Mouse (Mus musculus) liver, embryonic 16.5 days (tissue): ENCODE measurements around the gene Mien1. TPM values are rescaled to one million over a fixed set of nuclear protein-coding genes. Genes with fewer than 3 reads are reported as not detected.
A peak's percentile ranks its signal among the peaks of the same experiment; 100 is the strongest.

Experiments used
- ATAC-seq: fragments of 200-750 bp; cut with Nextera tagmentation; 2 replicates; pipeline ENCODE4 v1.8.0; 2017; ENCODE audit warnings: low read depth, mild to moderate bottlenecking, moderate number of reproducible peaks, moderate library complexity
- H3K27ac ChIP-seq: fragments of 300-500 bp; sonication (generic); 2 replicates; pipeline ENCODE4 v1.5.1; 2014; ENCODE audit warnings: mild to moderate bottlenecking, low read length
- H3K27me3 ChIP-seq: fragments of 300-500 bp; sonication (generic); 2 replicates; pipeline ENCODE4 v1.6.1; 2014; ENCODE audit warnings: low read depth, low read length, mixed read lengths; ENCODE audit not compliant: control insufficient read depth, insufficient read depth
- H3K36me3 ChIP-seq: fragments of 300-500 bp; sonication (generic); 2 replicates; pipeline ENCODE4 v1.6.1; 2014; ENCODE audit warnings: mild to moderate bottlenecking; ENCODE audit not compliant: control insufficient read depth, insufficient read depth
- H3K4me1 ChIP-seq: fragments of 300-500 bp; sonication (generic); 2 replicates; pipeline ENCODE4 v1.6.1; 2014; ENCODE audit warnings: low read depth, low read length, mixed read lengths; ENCODE audit not compliant: control insufficient read depth
- H3K4me2 ChIP-seq: fragments of 300-500 bp; sonication (generic); 2 replicates; pipeline ENCODE4 v1.6.1; 2014; ENCODE audit warnings: low read depth, low read length, mixed read lengths
- H3K4me3 ChIP-seq: fragments of 300-500 bp; sonication (generic); 2 replicates; pipeline ENCODE4 v1.5.1; 2014; ENCODE audit warnings: low read depth, mild to moderate bottlenecking, low read length
- H3K9ac ChIP-seq: fragments of 300-500 bp; sonication (generic); 2 replicates; pipeline ENCODE4 v1.6.1; 2014; ENCODE audit warnings: low read depth, low read length
- H3K9me3 ChIP-seq: fragments of 300-500 bp; sonication (generic); replicated peaks from 2 replicates; pipeline ENCODE4 v1.6.1; 2016; ENCODE audit warnings: low read length; ENCODE audit not compliant: control insufficient read depth
- WGBS: fragments of 180-500 bp; shearing (Covaris S2); extraction: QIAGEN DNeasy Blood & Tissue Kit; methylation state at CpG from one replicate; pipeline ENCODE4 v1.1.7; 2014; ENCODE audit not compliant: insufficient replicate concordance; 5-methylcytosine and 5-hydroxymethylcytosine counted together
- polyA plus RNA-seq: library from polyadenylated mRNA; unstranded; fragments of >200 nt; fragmentation: Nextera tagmentation; extraction: Ambion mirVana; gene quantifications from 2 replicates; pipeline ENCODE4 v1.2.1, GENCODE M21; 2015

The Mien1 gene
- polyA plus RNA-seq, 1 experiment from 2014 or later, result 57.9 TPM

DNA sequence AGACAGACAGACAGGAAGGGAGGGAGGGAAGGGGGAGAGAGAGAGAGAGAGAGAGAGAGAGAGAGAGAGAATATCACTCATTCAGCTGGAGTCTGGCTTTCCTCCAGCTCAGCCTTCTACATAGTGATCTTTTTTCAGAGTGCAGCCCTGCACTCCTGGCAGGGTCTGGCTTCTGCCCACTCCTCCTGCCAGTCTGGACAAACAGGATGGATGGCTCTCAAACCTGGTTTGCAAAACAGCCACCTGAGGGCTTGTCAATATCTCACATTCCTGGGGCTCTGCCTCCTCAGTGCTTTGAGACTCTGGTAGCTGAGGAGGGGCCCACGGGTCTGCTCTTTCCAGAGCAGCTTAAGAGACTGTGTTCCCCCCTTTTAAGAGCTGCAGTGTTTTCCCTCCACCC lies 6.4 kb upstream of the Mien1 start:
- no peak overlapping the region for H3K4me3 ChIP-seq
- no peaks in the 10 kb centered on the region for H3K36me3 ChIP-seq
- no peak for ATAC-seq
- no peak overlapping the region for H3K4me2 ChIP-seq
- H3K27me3 ChIP-seq, result peaks cover 32% of the 10 kb centered on the region
- peak overlapping the region; percentile 79 for H3K27ac ChIP-seq
- no peaks in the 10 kb centered on the region; the same call in 1 of the 2 replicates for H3K4me1 ChIP-seq
- WGBS, result 20% methylated on average over 1 of the region's 1 CpGs
- H3K9ac ChIP-seq, result no peak overlapping the region
- no peaks in the 10 kb centered on the region for H3K9me3 ChIP-seq

GRCm38 (mm10) chr11:98443688-98444087 lies 4.9 kb upstream of the Mien1 start:
- H3K27me3 ChIP-seq, result peaks cover 27% of the 10 kb centered on the region
- H3K9me3 ChIP-seq, result no peaks in the 10 kb centered on the region
- no peaks in the 10 kb centered on the region for H3K36me3 ChIP-seq
- WGBS, result 76% methylated on average over 1 of the region's 1 CpGs
- no peak overlapping the region for H3K4me2 ChIP-seq
- no peak overlapping the region for H3K27ac ChIP-seq
- H3K4me3 ChIP-seq, result no peak overlapping the region
- H3K4me1 ChIP-seq, result no peaks in the 10 kb centered on the region; the same call in 1 of the 2 replicates
- no peak overlapping the region for H3K9ac ChIP-seq
- ATAC-seq, result no peak

DNA sequence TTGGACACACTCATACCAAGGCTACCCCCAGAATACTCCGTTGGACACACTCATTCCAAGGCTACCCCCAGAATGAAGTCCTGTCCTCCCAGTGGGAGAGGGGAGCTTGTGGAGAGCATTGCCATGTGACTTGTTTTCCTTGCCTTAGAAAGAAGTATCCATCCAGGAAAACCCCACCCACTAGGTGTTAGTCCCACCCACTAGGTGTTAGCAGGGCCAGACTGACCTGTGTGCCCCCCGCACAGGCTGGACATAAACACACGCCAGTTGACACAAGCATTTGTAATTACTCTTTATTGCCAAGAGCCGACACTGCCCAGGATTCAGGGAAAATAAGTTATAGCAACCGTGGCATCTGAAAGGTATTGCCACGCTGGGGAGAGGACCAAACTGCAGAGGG lies 1.4 kb downstream of the Mien1 start:
- Histone ChIP-seq H3K4me2 (no peak overlapping the region), H3K9ac (no peak overlapping the region), H3K9me3 (no peaks in the 10 kb centered on the region), H3K4me1 (peaks cover 5% of the 10 kb centered on the region; the same call in 1 of the 2 replicates), H3K36me3 (no peaks in the 10 kb centered on the region), H3K27me3 (no peaks in the 10 kb centered on the region), H3K4me3 (no peak overlapping the region), H3K27ac (no peak overlapping the region)
- ATAC-seq, result no peak
- WGBS, result 73% methylated on average over 6 of the region's 6 CpGs

DNA sequence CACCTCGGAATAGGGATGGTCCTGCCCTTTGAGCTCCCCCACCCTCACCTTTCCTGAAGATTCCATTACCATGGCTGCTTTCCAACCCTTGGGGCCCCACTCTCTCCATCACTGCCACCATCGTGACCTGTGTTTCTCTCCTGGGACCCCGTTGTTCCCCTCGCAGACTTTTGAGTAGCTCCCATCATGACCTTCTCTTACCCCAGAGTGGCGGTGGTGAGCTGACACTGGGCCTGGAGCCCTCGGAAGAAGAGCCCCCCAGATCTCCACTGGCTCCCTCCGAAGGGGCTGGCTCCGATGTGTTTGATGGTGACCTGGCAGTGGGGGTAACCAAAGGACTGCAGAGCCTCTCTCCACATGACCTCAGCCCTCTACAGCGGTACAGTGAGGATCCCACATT lies 3.1 kb downstream of the Mien1 start:
- no peaks in the 10 kb centered on the region for H3K27me3 ChIP-seq
- H3K4me3 ChIP-seq, result no peak overlapping the region
- H3K36me3 ChIP-seq, result no peaks in the 10 kb centered on the region
- H3K9me3 ChIP-seq, result no peaks in the 10 kb centered on the region
- no peak overlapping the region for H3K9ac ChIP-seq
- 80% methylated on average over 9 of the region's 9 CpGs for WGBS
- H3K27ac ChIP-seq, result no peak overlapping the region
- no peak overlapping the region for H3K4me2 ChIP-seq
- ATAC-seq, result no peak
- peaks cover 5% of the 10 kb centered on the region; the same call in 1 of the 2 replicates for H3K4me1 ChIP-seq

- no peak overlapping the region for H3K9ac ChIP-seq
- WGBS, result 54% methylated on average over 9 of the region's 9 CpGs
- no peaks in the 10 kb centered on the region for H3K9me3 ChIP-seq
- no peak overlapping the region for H3K27ac ChIP-seq
- no peak for ATAC-seq
- no peaks in the 10 kb centered on the region for H3K4me1 ChIP-seq
- H3K36me3 ChIP-seq, result no peaks in the 10 kb centered on the region
- no peak overlapping the region for H3K4me2 ChIP-seq
- no peak overlapping the region for H3K4me3 ChIP-seq
- H3K27me3 ChIP-seq, result no peaks in the 10 kb centered on the region
Measured at GRCm38 (mm10) chr11:98431743-98432502, 6.9 kb downstream of the Mien1 start.

DNA sequence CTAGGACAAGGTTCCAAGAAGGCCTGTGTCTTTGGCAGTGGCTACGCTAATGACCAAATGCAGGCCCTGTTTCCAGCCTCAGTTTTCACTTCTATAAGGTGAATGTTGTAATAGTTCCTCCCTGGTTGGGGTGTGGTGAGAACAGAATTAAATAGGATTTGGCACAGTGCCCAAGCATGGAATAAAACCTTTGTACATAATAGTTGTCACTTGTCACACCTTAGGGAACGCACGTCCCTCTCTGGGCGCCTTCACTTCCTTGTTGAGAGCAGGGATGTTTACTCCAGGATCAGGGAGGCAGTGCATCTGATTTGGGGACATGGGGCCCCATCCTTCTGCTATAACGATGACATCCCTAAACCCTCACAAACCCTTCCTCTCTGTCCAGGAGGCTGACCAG lies 10.4 kb downstream of the Mien1 start:
- 63% methylated on average over 5 of the region's 5 CpGs for WGBS
- H3K4me1 ChIP-seq, result no peaks in the 10 kb centered on the region
- no peak overlapping the region for H3K27ac ChIP-seq
- H3K36me3 ChIP-seq, result no peaks in the 10 kb centered on the region
- no peak for ATAC-seq
- H3K9me3 ChIP-seq, result no peaks in the 10 kb centered on the region
- H3K9ac ChIP-seq, result no peak overlapping the region
- H3K4me2 ChIP-seq, result no peak overlapping the region
- H3K4me3 ChIP-seq, result no peak overlapping the region
- H3K27me3 ChIP-seq, result no peaks in the 10 kb centered on the region

DNA sequence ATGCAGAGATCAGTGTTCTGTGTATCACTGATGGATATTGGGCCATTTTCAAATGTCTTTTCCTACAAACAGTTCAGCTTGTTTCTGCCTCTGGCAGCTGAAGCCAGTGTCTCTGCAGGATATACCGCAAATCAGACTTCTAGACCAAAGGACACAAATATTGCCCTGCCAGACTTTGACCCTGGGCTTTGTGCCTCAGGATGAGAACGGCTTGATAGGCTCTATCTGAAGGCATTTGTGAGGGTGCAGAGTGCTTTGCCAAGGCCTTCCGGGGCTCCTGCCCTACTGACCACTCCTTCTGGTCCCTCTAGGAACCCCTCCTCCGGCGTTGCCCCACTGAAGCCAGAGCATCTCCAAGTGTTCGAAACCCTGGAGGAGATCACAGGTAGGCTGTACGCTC lies 12.2 kb downstream of the Mien1 start:
- H3K4me3 ChIP-seq, result no peak overlapping the region
- no peak overlapping the region for H3K9ac ChIP-seq
- no peak for ATAC-seq
- H3K4me2 ChIP-seq, result no peak overlapping the region
- H3K27ac ChIP-seq, result no peak overlapping the region
- H3K27me3 ChIP-seq, result no peaks in the 10 kb centered on the region
- H3K9me3 ChIP-seq, result no peaks in the 10 kb centered on the region
- 69% methylated on average over 7 of the region's 7 CpGs for WGBS
- no peaks in the 10 kb centered on the region for H3K36me3 ChIP-seq
- no peaks in the 10 kb centered on the region for H3K4me1 ChIP-seq

GRCm38 (mm10) chr11:98418939-98419547 lies 19.7 kb downstream of the Mien1 start:
- Histone ChIP-seq H3K4me1 (no peaks in the 10 kb centered on the region), H3K36me3 (no peaks in the 10 kb centered on the region), H3K4me3 (no peak overlapping the region), H3K27ac (no peak overlapping the region), H3K4me2 (no peak overlapping the region), H3K9me3 (no peaks in the 10 kb centered on the region), H3K27me3 (peaks cover 8% of the 10 kb centered on the region), H3K9ac (no peak overlapping the region)
- ATAC-seq, result no peak
- WGBS, result 68% methylated on average over 10 of the region's 10 CpGs

DNA sequence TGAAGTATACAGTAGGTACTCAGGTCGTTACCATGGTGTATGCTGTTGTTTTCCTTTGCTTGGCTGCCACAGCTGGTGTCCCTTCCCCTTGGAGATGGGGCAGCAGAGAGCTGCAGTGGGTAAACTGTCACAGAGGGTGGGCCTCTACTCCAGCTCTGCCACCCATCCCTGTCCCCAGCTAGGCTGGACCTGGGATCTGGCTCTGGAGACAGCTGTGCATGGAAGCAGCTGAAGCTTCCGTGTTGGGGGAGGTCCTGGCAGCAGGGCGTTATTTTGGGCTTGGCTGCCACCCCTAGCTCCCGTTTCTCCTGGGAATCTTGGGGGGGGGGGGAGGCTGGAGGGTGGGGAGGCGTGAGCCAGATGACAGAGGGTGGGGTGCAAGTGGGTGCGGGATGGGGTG lies 20.5 kb downstream of the Mien1 start:
- Histone ChIP-seq H3K4me2 (no peak overlapping the region), H3K36me3 (no peaks in the 10 kb centered on the region), H3K27me3 (peaks cover 16% of the 10 kb centered on the region), H3K9me3 (no peaks in the 10 kb centered on the region), H3K27ac (no peak overlapping the region), H3K4me3 (no peak overlapping the region), H3K4me1 (no peaks in the 10 kb centered on the region), H3K9ac (no peak overlapping the region)
- no peak for ATAC-seq
- WGBS, result 44% methylated on average over 6 of the region's 6 CpGs
